Mouse (Mus musculus): Measurements from ENCODE around the gene 4930447C04Rik. TPM values are rescaled to one million over a fixed set of nuclear protein-coding genes. Genes with fewer than 3 reads are reported as not detected.
A peak's percentile ranks its signal among the peaks of the same experiment; 100 is the strongest.

The 4930447C04Rik gene
- total and polyA plus RNA-seq, 2 experiments: not detected

- TF ChIP-seq POLR2A (IDR thresholded peaks at IDR 0.05; ENCODE audit: extremely low read depth, insufficient read depth, low read length): no peak
- TF ChIP-seq CTCF (IDR thresholded peaks at IDR 0.05; ENCODE audit: low read depth, low read length): no peak
- WGBS: 48% methylated on average over 13 of the region's 13 CpGs
- Histone ChIP-seq H3K27ac (replicated peaks; ENCODE audit: insufficient read depth, low read depth, low read length) (no peak overlapping the region), H3K4me3 (ENCODE audit: insufficient read depth, low read depth, low read length) (no peak overlapping the region), H3K27me3 (ENCODE audit: control insufficient read depth, insufficient read depth, low read length) (peaks cover 6% of the 10 kb centered on the region; the same call in 1 of the 2 replicates), H3K79me2 (ENCODE audit: control insufficient read depth, insufficient read depth, low read length) (no peaks in the 10 kb centered on the region), H3K4me1 (ENCODE audit: control insufficient read depth, insufficient read depth, low read length) (no peaks in the 10 kb centered on the region), H3K36me3 (ENCODE audit: control insufficient read depth, insufficient read depth, low read length) (no peaks in the 10 kb centered on the region), H3K9ac (ENCODE audit: low read depth, low read length) (no peak overlapping the region)
- DNase-seq (ENCODE audit: extremely low read depth, low read depth, low spot score): no peak
These were observed 87.0 kb downstream of the 4930447C04Rik start for GRCm38 (mm10) chr12:72853406-72854076.

- TF ChIP-seq POLR2A (IDR thresholded peaks at IDR 0.05; ENCODE audit: extremely low read depth, insufficient read depth, low read length): no peak
- no peak for TF ChIP-seq CTCF (IDR thresholded peaks at IDR 0.05; ENCODE audit: low read depth, low read length)
These were observed 88.3 kb downstream of the 4930447C04Rik start for GRCm38 (mm10) chr12:72852264-72852663.

GRCm38 (mm10) chr12:72850146-72850545 is 90.4 kb downstream of the 4930447C04Rik start:
- H3K36me3 ChIP-seq (ENCODE audit: control insufficient read depth, insufficient read depth, low read length): no peaks in the 10 kb centered on the region
- 52% methylated on average over 9 of the region's 9 CpGs for WGBS
- H3K27ac ChIP-seq (replicated peaks; ENCODE audit: insufficient read depth, low read depth, low read length): no peak overlapping the region
- TF ChIP-seq CTCF (IDR thresholded peaks at IDR 0.05; ENCODE audit: low read depth, low read length) (no peak), POLR2A (IDR thresholded peaks at IDR 0.05; ENCODE audit: extremely low read depth, insufficient read depth, low read length) (no peak)
- no peak overlapping the region for H3K9ac ChIP-seq (ENCODE audit: low read depth, low read length)
- no peaks in the 10 kb centered on the region for H3K4me1 ChIP-seq (ENCODE audit: control insufficient read depth, insufficient read depth, low read length)
- peaks cover 5% of the 10 kb centered on the region; the same call in 1 of the 2 replicates for H3K27me3 ChIP-seq (ENCODE audit: control insufficient read depth, insufficient read depth, low read length)
- no peak overlapping the region for H3K4me3 ChIP-seq (ENCODE audit: insufficient read depth, low read depth, low read length)
- peak; percentile 75 for DNase-seq (ENCODE audit: extremely low read depth, low read depth, low spot score)
- H3K79me2 ChIP-seq (ENCODE audit: control insufficient read depth, insufficient read depth, low read length): no peaks in the 10 kb centered on the region

More at GRCm38 (mm10) chr12:72852264-72852663, 88.3 kb downstream of the 4930447C04Rik start:
- H3K4me3 ChIP-seq (ENCODE audit: insufficient read depth, low read depth, low read length): no peak overlapping the region
- 80% methylated on average over 6 of the region's 6 CpGs for WGBS
- H3K4me1 ChIP-seq (ENCODE audit: control insufficient read depth, insufficient read depth, low read length): no peaks in the 10 kb centered on the region
- H3K27ac ChIP-seq (replicated peaks; ENCODE audit: insufficient read depth, low read depth, low read length): no peak overlapping the region
- no peaks in the 10 kb centered on the region for H3K36me3 ChIP-seq (ENCODE audit: control insufficient read depth, insufficient read depth, low read length)
- DNase-seq (ENCODE audit: extremely low read depth, low read depth, low spot score): no peak
- no peaks in the 10 kb centered on the region for H3K79me2 ChIP-seq (ENCODE audit: control insufficient read depth, insufficient read depth, low read length)
- no peak overlapping the region for H3K9ac ChIP-seq (ENCODE audit: low read depth, low read length)
- peaks cover 8% of the 10 kb centered on the region; the same call in 1 of the 2 replicates for H3K27me3 ChIP-seq (ENCODE audit: control insufficient read depth, insufficient read depth, low read length)

GRCm38 (mm10) chr12:72847725-72848124 is 92.8 kb downstream of the 4930447C04Rik start:
- 27% methylated on average over 7 of the region's 7 CpGs for WGBS
- Histone ChIP-seq H3K27ac (replicated peaks; ENCODE audit: insufficient read depth, low read depth, low read length) (no peak overlapping the region), H3K9ac (ENCODE audit: low read depth, low read length) (no peak overlapping the region), H3K4me3 (ENCODE audit: insufficient read depth, low read depth, low read length) (no peak overlapping the region), H3K79me2 (ENCODE audit: control insufficient read depth, insufficient read depth, low read length) (no peaks in the 10 kb centered on the region), H3K4me1 (ENCODE audit: control insufficient read depth, insufficient read depth, low read length) (no peaks in the 10 kb centered on the region), H3K36me3 (ENCODE audit: control insufficient read depth, insufficient read depth, low read length) (no peaks in the 10 kb centered on the region), H3K27me3 (ENCODE audit: control insufficient read depth, insufficient read depth, low read length) (peaks cover 2% of the 10 kb centered on the region; the same call in 1 of the 2 replicates)
- TF ChIP-seq POLR2A (IDR thresholded peaks at IDR 0.05; ENCODE audit: extremely low read depth, insufficient read depth, low read length): no peak
- TF ChIP-seq CTCF (IDR thresholded peaks at IDR 0.05; ENCODE audit: low read depth, low read length): peak; percentile 49
- DNase-seq (ENCODE audit: extremely low read depth, low read depth, low spot score): peak; percentile 54

GRCm38 (mm10) chr12:72845946-72846345 is 94.6 kb downstream of the 4930447C04Rik start:
- Histone ChIP-seq H3K79me2 (ENCODE audit: control insufficient read depth, insufficient read depth, low read length) (no peaks in the 10 kb centered on the region), H3K27ac (replicated peaks; ENCODE audit: insufficient read depth, low read depth, low read length) (no peak overlapping the region), H3K4me1 (ENCODE audit: control insufficient read depth, insufficient read depth, low read length) (no peaks in the 10 kb centered on the region), H3K9ac (ENCODE audit: low read depth, low read length) (no peak overlapping the region), H3K4me3 (ENCODE audit: insufficient read depth, low read depth, low read length) (no peak overlapping the region), H3K36me3 (ENCODE audit: control insufficient read depth, insufficient read depth, low read length) (no peaks in the 10 kb centered on the region), H3K27me3 (ENCODE audit: control insufficient read depth, insufficient read depth, low read length) (peaks cover 2% of the 10 kb centered on the region; the same call in 1 of the 2 replicates)
- 34% methylated on average over 10 of the region's 10 CpGs for WGBS
- TF ChIP-seq POLR2A (IDR thresholded peaks at IDR 0.05; ENCODE audit: extremely low read depth, insufficient read depth, low read length) (no peak), CTCF (IDR thresholded peaks at IDR 0.05; ENCODE audit: low read depth, low read length) (no peak)
- no peak for DNase-seq (ENCODE audit: extremely low read depth, low read depth, low spot score)

Measured in liver, adult 2 months (tissue).